ENCODE assay signal across 12 mouse cellular contexts in genomic region chr8:122102286-122102685, GRCm38 (mm10).
A peak's percentile ranks its signal among the peaks of the same experiment; 100 is the strongest.
DNase-seq lines count a peak whose midpoint lies in the region; ATAC-seq and TF ChIP-seq lines count a peak whose summit lies in the region.
"Had no signal": no experiment of that assay in that cellular context is flagged by ENCODE, and none has a peak within 500 bp of the region (broad histone marks: within the 10 kb centered on the region; RNA-seq: fewer than 3 reads in every experiment).

No protein-coding gene starts in this region.

- H3K4me1 ChIP-seq in forebrain, embryonic 11.5 days (replicated peaks; ENCODE audit: control insufficient read depth, insufficient read depth, low read length), result no peaks in the 10 kb centered on the region
- peaks cover 6% of the 10 kb centered on the region; the same call in 1 of the 2 replicates for H3K4me1 ChIP-seq in forebrain, postnatal 0 days (ENCODE audit: insufficient read depth)
- peaks cover 18% of the 10 kb centered on the region for H3K4me1 ChIP-seq in kidney, embryonic 14.5 days (ENCODE audit: control insufficient read depth, insufficient read depth, low read length)

- H3K4me3 ChIP-seq in forebrain, embryonic 11.5 days (ENCODE audit: low read depth, low read length), result no peak overlapping the region
- no peak overlapping the region for H3K4me3 ChIP-seq in forebrain, postnatal 0 days (ENCODE audit: low read depth, low read length)
- no peak overlapping the region for H3K4me3 ChIP-seq in kidney, embryonic 14.5 days (ENCODE audit: low read length)

- H3K9me3 ChIP-seq in forebrain, embryonic 11.5 days (ENCODE audit: control insufficient read depth, low read length), result no peaks in the 10 kb centered on the region
- no peaks in the 10 kb centered on the region for H3K9me3 ChIP-seq in forebrain, postnatal 0 days (ENCODE audit: low read length)
- H3K9me3 ChIP-seq in kidney, embryonic 14.5 days (ENCODE audit: control insufficient read depth, low read length), result no peaks in the 10 kb centered on the region

- no peak overlapping the region for H3K9ac ChIP-seq in forebrain, embryonic 11.5 days (ENCODE audit: low read length)
- H3K9ac ChIP-seq in forebrain, postnatal 0 days, result no peak overlapping the region
- no peak overlapping the region for H3K9ac ChIP-seq in kidney, embryonic 14.5 days (ENCODE audit: low read depth, low read length)

- no peaks in the 10 kb centered on the region for H3K36me3 ChIP-seq in forebrain, embryonic 11.5 days (ENCODE audit: control insufficient read depth, insufficient read depth, low read length)
- no peaks in the 10 kb centered on the region for H3K36me3 ChIP-seq in forebrain, postnatal 0 days (ENCODE audit: insufficient read depth)
- H3K36me3 ChIP-seq in kidney, embryonic 14.5 days (ENCODE audit: control insufficient read depth, insufficient read depth, low read length), result no peaks in the 10 kb centered on the region

- TF ChIP-seq CTCF in forebrain, postnatal 0 days (IDR thresholded peaks at IDR 0.05; ENCODE audit: low read depth), result no peak

- H3K4me2 ChIP-seq in forebrain, embryonic 11.5 days (ENCODE audit: low read depth, low read length, severe bottlenecking), result no peak overlapping the region
- no peak overlapping the region for H3K4me2 ChIP-seq in forebrain, postnatal 0 days (ENCODE audit: low read depth)
- no peak overlapping the region for H3K4me2 ChIP-seq in kidney, embryonic 14.5 days (replicated peaks; ENCODE audit: low read depth, low read length)

- no peak for ATAC-seq in forebrain, embryonic 11.5 days (replicated peaks; ENCODE audit: low FRiP score)
- no peak for ATAC-seq in forebrain, postnatal 0 days
- ATAC-seq in kidney, embryonic 14.5 days (ENCODE audit: low FRiP score, low TSS enrichment), result 0 out of 2 replicates have a peak, but pooled peaks have one; percentile 21

- DNase-seq in forebrain, embryonic 11.5 days (ENCODE audit: low spot score), result peak; percentile 59
- no peak for DNase-seq in forebrain, postnatal 0 days
- DNase-seq in kidney, adult 8-10 months, result no peak
- DNase-seq in MN1 (ENCODE audit: low spot score), result peak; percentile 57
- DNase-seq in fibroblast of lung, adult 2 months (ENCODE audit: low read depth), result peak; percentile 80
- no peak for DNase-seq in adrenal gland, postnatal 36 days
- no peak for DNase-seq in ovary, postnatal 36 days (ENCODE audit: low spot score)
- DNase-seq: cerebellum, adult 11-12 months; lung, adult 2 months; thymus, postnatal 36 days had no signal

- 32% methylated on average over 8 of the region's 8 CpGs for WGBS in forebrain, embryonic 11.5 days
- WGBS in forebrain, postnatal 0 days, result 30% methylated on average over 8 of the region's 8 CpGs
- WGBS in kidney, embryonic 14.5 days, result 27% methylated on average over 8 of the region's 8 CpGs

- no peaks in the 10 kb centered on the region for H3K27me3 ChIP-seq in forebrain, embryonic 11.5 days (ENCODE audit: control insufficient read depth, insufficient read depth, low read length)
- H3K27me3 ChIP-seq in forebrain, postnatal 0 days (ENCODE audit: insufficient read depth, low read length), result no peaks in the 10 kb centered on the region
- H3K27me3 ChIP-seq in kidney, embryonic 14.5 days (ENCODE audit: control insufficient read depth, insufficient read depth, low read length), result no peaks in the 10 kb centered on the region; the same call in 1 of the 2 replicates

- H3K27ac ChIP-seq in forebrain, embryonic 11.5 days (ENCODE audit: low read depth, low read length), result no peak overlapping the region
- no peak overlapping the region for H3K27ac ChIP-seq in forebrain, postnatal 0 days (ENCODE audit: low read depth, low read length)
- H3K27ac ChIP-seq in kidney, embryonic 14.5 days (ENCODE audit: low read depth, low read length), result no peak overlapping the region; the same call in 1 of the 2 replicates
- H3K27ac ChIP-seq: kidney, postnatal 0 days had no signal

Comparison
In these comparisons a context has a peak if more than half of its experiments do, and no peak if none do; other contexts are left out.
1. DNase-seq: peak in forebrain, embryonic 11.5 days (single experiment), MN1 (single experiment) and fibroblast of lung, adult 2 months (single experiment); none in forebrain, postnatal 0 days (single experiment), kidney, adult 8-10 months (0 of 2), adrenal gland, postnatal 36 days (0 of 2) and ovary, postnatal 36 days (single experiment).